Mouse (Mus musculus) large intestine, adult 2 months (tissue): ENCODE measurements around the gene Arhgap40. TPM values are rescaled to one million over a fixed set of nuclear protein-coding genes. Genes with fewer than 3 reads are reported as not detected.

Experiments
- DNase-seq: peaks from one replicate; pipeline ENCODE4 v3.0.0-alpha.2; 2012; ENCODE audit warnings: low read depth, low spot score
- WGBS: fragments of 180-500 bp; shearing (Covaris S2); methylation state at CpG from one replicate; pipeline ENCODE4 v1.1.7; 2018; 5-methylcytosine and 5-hydroxymethylcytosine counted together
- polyA plus RNA-seq: library from polyadenylated mRNA; depleted of rRNA; stranded (reverse); fragments of >200 nt; gene quantifications from 2 replicates; pipeline ENCODE4 v1.2.3, GENCODE M21; 2012; rRNA removed

Gene Arhgap40
- polyA plus RNA-seq, 1 experiment = not detected

GRCm38 (mm10) chr2:158595577-158595976 is 83.0 kb downstream of the Arhgap40 start:
- DNase-seq = no peak
- WGBS = 41% methylated on average over 7 of the region's 7 CpGs

- no peak for DNase-seq
- WGBS = 53% methylated on average over 1 of the region's 1 CpGs
These were observed 84.2 kb downstream of the Arhgap40 start for GRCm38 (mm10) chr2:158596803-158597202.

Other genes with a start within 250 kb of the Arhgap40 start
- gene Lbp, start 206.3 kb upstream of the Arhgap40 start, polyA plus RNA-seq = 11.4 and 11.8 TPM in 2 replicates
- gene Snhg11, start 137.2 kb upstream of the Arhgap40 start, polyA plus RNA-seq = 1.1 and 2.7 TPM in 2 replicates
- 12.0 and 21.8 TPM in 2 replicates for gene Ralgapb, start 102.9 kb upstream of the Arhgap40 start, polyA plus RNA-seq
- 3.3 and 5.6 TPM in 2 replicates for gene Adig, start 10.2 kb upstream of the Arhgap40 start, polyA plus RNA-seq
- gene Slc32a1, start 98.0 kb downstream of the Arhgap40 start, polyA plus RNA-seq = 0.02 TPM in 1 of 2 replicates, not detected in the other
- gene Actr5, start 112.1 kb downstream of the Arhgap40 start, polyA plus RNA-seq = 5.8 and 6.0 TPM in 2 replicates
- 2.7 and 3.5 TPM in 2 replicates for gene Ppp1r16b, start 152.6 kb downstream of the Arhgap40 start, polyA plus RNA-seq